Mouse (Mus musculus) lung, adult 2 months (tissue): ENCODE results near the gene C1ql4.

Source experiments
- CTCF ChIP-seq: fragments of 200-500 bp; IDR thresholded peaks from 2 replicates; pipeline ENCODE4 v1.5.1; 2011; ENCODE audit warnings: mild to moderate bottlenecking, low read length, control low read depth; ENCODE audit not compliant: insufficient read depth
- POLR2A ChIP-seq: fragments of 200-500 bp; IDR thresholded peaks from 2 replicates; pipeline ENCODE4 v1.6.1; 2011; ENCODE audit warnings: low read depth, mild to moderate bottlenecking, control low read depth, low read length, borderline replicate concordance; ENCODE audit errors: extremely low read depth

DNA sequence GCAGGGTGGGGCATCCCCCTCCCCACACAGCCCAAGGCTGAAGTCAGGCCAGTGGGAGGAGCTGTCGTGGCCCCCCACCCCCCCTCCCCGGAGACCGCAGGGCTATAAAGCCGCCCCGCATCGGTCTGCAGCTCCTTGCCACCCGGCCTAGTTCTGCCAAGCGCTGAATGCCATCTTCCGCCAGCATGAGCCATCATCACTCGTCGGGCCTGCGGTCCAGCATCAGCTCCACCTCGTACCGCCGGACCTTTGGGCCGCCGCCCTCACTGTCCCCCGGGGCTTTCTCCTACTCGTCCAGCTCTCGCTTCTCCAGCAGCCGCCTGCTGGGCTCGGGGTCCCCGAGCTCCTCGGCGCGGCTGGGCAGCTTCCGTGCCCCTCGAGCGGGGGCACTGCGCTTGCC, 32.6 kb downstream of the C1ql4 start, which contains the start of gene Prph:
- TF ChIP-seq CTCF, result no peak
- no peak for TF ChIP-seq POLR2A
